Mouse (Mus musculus) heart, embryonic 11.5 days (tissue): ENCODE measurements around the gene Rab26. TPM values are rescaled to one million over a fixed set of nuclear protein-coding genes. Genes with fewer than 3 reads are reported as not detected.

ENCODE experiments used
- ATAC-seq: fragments of 200-750 bp; cut with Nextera tagmentation; replicated peaks from 2 replicates; pipeline ENCODE4 v1.8.0; 2017; ENCODE audit warnings: moderate library complexity; ENCODE audit not compliant: insufficient number of reproducible peaks, low FRiP score, low TSS enrichment
- H3K27ac ChIP-seq: fragments of 300-500 bp; sonication (generic); 2 replicates; pipeline ENCODE4 v1.5.1; 2014; ENCODE audit warnings: mild to moderate bottlenecking, low read depth, low read length
- H3K27me3 ChIP-seq: fragments of 300-500 bp; sonication (generic); 2 replicates; pipeline ENCODE4 v1.6.1; 2014; ENCODE audit warnings: mild to moderate bottlenecking, low read length, mixed read lengths; ENCODE audit not compliant: control insufficient read depth, insufficient read depth
- H3K36me3 ChIP-seq: fragments of 300-500 bp; sonication (generic); 2 replicates; pipeline ENCODE4 v1.6.1; 2014; ENCODE audit warnings: mild to moderate bottlenecking, low read length, moderate library complexity, mixed read lengths; ENCODE audit not compliant: control insufficient read depth, insufficient read depth
- H3K4me1 ChIP-seq: fragments of 300-500 bp; sonication (generic); 2 replicates; pipeline ENCODE4 v1.6.1; 2014; ENCODE audit warnings: low read length; ENCODE audit not compliant: control insufficient read depth, insufficient read depth
- H3K4me2 ChIP-seq: fragments of 300-500 bp; sonication (generic); 2 replicates; pipeline ENCODE4 v1.6.1; 2014; ENCODE audit warnings: mild to moderate bottlenecking, moderate library complexity
- H3K4me3 ChIP-seq: fragments of 300-500 bp; sonication (generic); 2 replicates; pipeline ENCODE4 v1.5.1; 2014; ENCODE audit warnings: low read depth, low read length
- H3K9ac ChIP-seq: fragments of 300-500 bp; sonication (generic); 2 replicates; pipeline ENCODE4 v1.6.1; 2014; ENCODE audit warnings: mild to moderate bottlenecking, low read depth, low read length, moderate library complexity
- H3K9me3 ChIP-seq: fragments of 300-500 bp; sonication (generic); replicated peaks from 2 replicates; pipeline ENCODE4 v1.6.1; 2016; ENCODE audit warnings: low read length; ENCODE audit not compliant: control insufficient read depth
- WGBS: fragments of 180-500 bp; shearing (Covaris S2); extraction: QIAGEN DNeasy Blood & Tissue Kit; methylation state at CpG from one replicate; pipeline ENCODE4 v1.1.7; 2014; ENCODE audit not compliant: insufficient replicate concordance; 5-methylcytosine and 5-hydroxymethylcytosine counted together
- polyA plus RNA-seq: library from polyadenylated mRNA; unstranded; fragments of >200 nt; fragmentation: Nextera tagmentation; extraction: Ambion mirVana; gene quantifications from 2 replicates; pipeline ENCODE4 v1.2.1, GENCODE M21; 2014

Rab26 gene
- polyA plus RNA-seq, 1 experiment from 2014 or later, result 1.9 TPM

DNA sequence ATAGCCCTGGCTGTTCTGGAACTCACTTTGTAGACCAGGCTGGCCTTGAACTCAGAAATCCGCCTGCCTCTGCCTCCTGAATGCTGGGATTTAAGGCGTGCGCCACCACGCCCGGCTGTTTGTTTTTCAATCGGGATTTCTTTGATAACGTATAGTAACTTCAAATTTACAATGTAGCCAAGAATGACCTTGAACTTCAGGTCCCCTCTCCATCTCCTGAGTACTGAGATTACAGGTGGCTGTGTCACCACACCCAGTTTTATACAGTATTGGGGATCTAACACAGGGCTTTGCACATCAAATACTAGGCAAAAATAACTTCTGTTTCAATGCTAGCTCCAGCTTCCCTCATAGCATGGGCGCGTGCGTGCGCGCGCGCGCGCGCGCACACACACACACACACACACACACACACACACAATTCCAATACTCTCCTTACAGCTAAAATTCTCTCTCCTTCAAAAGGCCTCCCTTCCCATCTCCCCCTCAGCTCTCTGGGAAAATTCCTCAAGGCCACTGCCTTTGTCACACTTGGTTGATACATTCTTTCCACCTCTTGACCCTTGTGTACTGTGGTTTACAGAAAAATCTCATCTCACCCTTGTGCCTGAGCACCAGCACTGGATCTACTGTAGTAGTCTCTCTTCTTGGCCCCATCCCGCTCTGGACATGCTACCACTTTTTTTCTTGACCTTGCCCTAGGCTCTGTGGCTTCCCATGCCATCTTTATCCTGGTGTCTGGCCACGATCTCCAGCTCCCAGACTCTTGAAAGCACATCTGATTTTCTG, 52.8 kb downstream of the Rab26 start:
- Histone ChIP-seq H3K36me3 (peaks cover 6% of the 10 kb centered on the region), H3K27ac (no peak overlapping the region), H3K9ac (no peak overlapping the region), H3K4me3 (no peak overlapping the region), H3K9me3 (no peaks in the 10 kb centered on the region), H3K4me2 (no peak overlapping the region), H3K27me3 (no peaks in the 10 kb centered on the region), H3K4me1 (peaks cover 13% of the 10 kb centered on the region)
- no peak for ATAC-seq
- WGBS, result 89% methylated on average over 20 of the region's 20 CpGs

- Histone ChIP-seq H3K4me3 (no peak overlapping the region), H3K4me1 (peaks cover 9% of the 10 kb centered on the region), H3K27ac (no peak overlapping the region), H3K4me2 (no peak overlapping the region; the same call in 1 of the 2 replicates), H3K36me3 (peaks cover 12% of the 10 kb centered on the region), H3K27me3 (no peaks in the 10 kb centered on the region), H3K9me3 (no peaks in the 10 kb centered on the region), H3K9ac (no peak overlapping the region)
- no peak for ATAC-seq
- WGBS, result 46% methylated on average over 3 of the region's 3 CpGs
Observed at GRCm38 (mm10) chr17:24480201-24480826, 53.7 kb downstream of the Rab26 start.

DNA sequence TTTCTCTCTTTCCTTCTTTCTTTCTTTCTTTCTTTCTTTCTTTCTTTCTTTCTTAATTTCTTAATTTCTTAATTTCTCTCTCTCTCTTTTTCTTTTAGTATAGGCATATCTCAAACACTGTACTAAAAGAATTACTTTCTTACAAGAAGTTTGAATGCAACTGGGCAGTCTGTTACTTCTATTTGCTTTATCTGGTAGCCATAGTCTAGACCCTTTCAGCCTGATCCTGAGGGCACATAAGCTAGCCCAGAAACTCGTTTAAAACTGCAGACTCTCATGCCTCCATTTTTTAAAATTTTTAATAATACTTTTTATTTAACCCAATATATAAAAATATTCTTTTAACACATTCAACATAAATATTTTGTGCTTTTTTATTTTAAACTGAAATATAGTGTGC, 54.6 kb downstream of the Rab26 start:
- Histone ChIP-seq H3K36me3 (peaks cover 17% of the 10 kb centered on the region), H3K4me3 (peak overlapping the region; percentile 74; the same call in 1 of the 2 replicates), H3K4me2 (peak overlapping the region; percentile 72), H3K27me3 (no peaks in the 10 kb centered on the region), H3K9me3 (no peaks in the 10 kb centered on the region), H3K9ac (no peak overlapping the region), H3K27ac (no peak overlapping the region), H3K4me1 (peaks cover 7% of the 10 kb centered on the region; the same call in 1 of the 2 replicates)
- WGBS, result 29% methylated on average over 1 of the region's 1 CpGs
- no peak for ATAC-seq

GRCm38 (mm10) chr17:24478663-24479380, 55.2 kb downstream of the Rab26 start, which contains the start of gene Mlst8:
Gene Mlst8, minus strand, starts transcription at chr17:24479078.
- ATAC-seq, result peak; percentile 90
- under 1% methylated on average over 47 of the region's 48 CpGs for WGBS

GRCm38 (mm10) chr17:24477985-24478600, 55.9 kb downstream of the Rab26 start:
- 55% methylated on average over 11 of the region's 11 CpGs for WGBS
- Histone ChIP-seq H3K9me3 (no peaks in the 10 kb centered on the region), H3K4me3 (peak overlapping the region; percentile 74), H3K4me2 (peak overlapping the region; percentile 72), H3K27me3 (no peaks in the 10 kb centered on the region), H3K36me3 (peaks cover 24% of the 10 kb centered on the region), H3K4me1 (peaks cover 15% of the 10 kb centered on the region; the same call in 1 of the 2 replicates), H3K9ac (peak overlapping the region; percentile 87), H3K27ac (no peak overlapping the region; the same call in 1 of the 2 replicates)
- ATAC-seq, result no peak

More at GRCm38 (mm10) chr17:24478663-24479380, 55.2 kb downstream of the Rab26 start, which contains the start of gene Mlst8:
- peak within 1 kb of the TSS; percentile 72 for H3K4me2 ChIP-seq
- no peaks in the 10 kb centered on the region for H3K27me3 ChIP-seq
- peak within 1 kb of the TSS; percentile 93 for H3K27ac ChIP-seq
- peaks cover 9% of the 10 kb centered on the region; the same call in 1 of the 2 replicates for H3K4me1 ChIP-seq
- H3K9ac ChIP-seq, result peak within 1 kb of the TSS; percentile 87
- peaks cover 20% of the 10 kb centered on the region for H3K36me3 ChIP-seq
- H3K4me3 ChIP-seq, result peak within 1 kb of the TSS; percentile 74
- no peaks in the 10 kb centered on the region for H3K9me3 ChIP-seq

Other genes starting within 250 kb of the Rab26 start
- gene Abca17, start 183.1 kb downstream of the Rab26 start, polyA plus RNA-seq, result 0.06 TPM in 1 of 2 replicates, not detected in the other
- 6.3 and 9.2 TPM in 2 replicates for gene Abca3, start 182.3 kb downstream of the Rab26 start, polyA plus RNA-seq
- 262 and 267 TPM in 2 replicates for gene Rnps1, start 119.6 kb downstream of the Rab26 start, polyA plus RNA-seq
- gene Eci1, start 107.6 kb downstream of the Rab26 start, polyA plus RNA-seq, result 190 and 199 TPM in 2 replicates
- 0.86 and 1.6 TPM in 2 replicates for gene Dnase1l2, start 91.1 kb downstream of the Rab26 start, polyA plus RNA-seq
- 14.0 and 17.6 TPM in 2 replicates for gene E4f1, start 63.9 kb downstream of the Rab26 start, polyA plus RNA-seq
- gene Pgp, start 63.8 kb downstream of the Rab26 start, polyA plus RNA-seq, result 75.8 and 77.2 TPM in 2 replicates
- gene Bricd5, start 60.3 kb downstream of the Rab26 start, polyA plus RNA-seq, result 0.21 and 0.42 TPM in 2 replicates
- 17.5 and 20.9 TPM in 2 replicates for gene Mlst8, start 55.1 kb downstream of the Rab26 start, polyA plus RNA-seq
- 0.40 and 0.49 TPM in 2 replicates for gene Caskin1, start 45.6 kb downstream of the Rab26 start, polyA plus RNA-seq
- gene Traf7, start 6.3 kb downstream of the Rab26 start, polyA plus RNA-seq, result 72.3 and 80.1 TPM in 2 replicates
- 8.9 and 9.2 TPM in 2 replicates for gene Pkd1, start 15.6 kb upstream of the Rab26 start, polyA plus RNA-seq
- 46.7 and 50.6 TPM in 2 replicates for gene Tsc2, start 98.4 kb upstream of the Rab26 start, polyA plus RNA-seq
- 9.1 and 9.8 TPM in 2 replicates for gene Nthl1, start 98.5 kb upstream of the Rab26 start, polyA plus RNA-seq
- 52.7 and 58.0 TPM in 2 replicates for gene Slc9a3r2, start 116.1 kb upstream of the Rab26 start, polyA plus RNA-seq
- not detected in 2 replicates for gene Npw, start 124.2 kb upstream of the Rab26 start, polyA plus RNA-seq
- gene Zfp598, start 135.5 kb upstream of the Rab26 start, polyA plus RNA-seq, result 19.7 and 22.0 TPM in 2 replicates
- 0.39 and 0.65 TPM in 2 replicates for gene Syngr3, start 155.7 kb upstream of the Rab26 start, polyA plus RNA-seq
- 36.7 and 39.0 TPM in 2 replicates for gene Gfer, start 161.9 kb upstream of the Rab26 start, polyA plus RNA-seq
- gene Noxo1, start 162.0 kb upstream of the Rab26 start, polyA plus RNA-seq, result 0.49 and 1.1 TPM in 2 replicates
- 50.9 and 54.8 TPM in 2 replicates for gene Tbl3, start 173.4 kb upstream of the Rab26 start, polyA plus RNA-seq
- not detected in 2 replicates for gene Rnf151, start 183.9 kb upstream of the Rab26 start, polyA plus RNA-seq
- gene Rps2, start 183.9 kb upstream of the Rab26 start, polyA plus RNA-seq, result 1,091 and 1,195 TPM in 2 replicates
- gene Ndufb10, start 190.3 kb upstream of the Rab26 start, polyA plus RNA-seq, result 373 and 401 TPM in 2 replicates
- 0.40 and 0.44 TPM in 2 replicates for gene Rpl3l, start 193.6 kb upstream of the Rab26 start, polyA plus RNA-seq
- 19.5 and 20.9 TPM in 2 replicates for gene Msrb1, start 202.4 kb upstream of the Rab26 start, polyA plus RNA-seq
- gene Hs3st6, start 218.8 kb upstream of the Rab26 start, polyA plus RNA-seq, result 0.34 TPM in 1 of 2 replicates, not detected in the other